Mouse (Mus musculus) mouse trophoblast stem cell (cell line): ENCODE data around the gene Gm3286.
"Not testable (repeated sequence)": the region's sequence is repeated elsewhere in the genome, so short reads cannot be mapped to it uniquely, and the experiment has no call there.

Experiments
- in situ Hi-C, 2 experiments: fragments of 300-500 bp; cut with MseI, MboI; formaldehyde crosslinking; loops; 2 replicates in 1 of 2; 3 replicates in 1 of 2; pipeline ENCODE4 v1.15.1; 2025

The Gm3286 gene

GRCm38 (mm10) chr5:95510458-95510857, at the start of gene Gm3286:
Gene Gm3286 (plus strand): TSS chr5:95510758.
- in situ Hi-C loops = not testable (repeated sequence)
